Mouse (Mus musculus): ENCODE results near the gene Ppp2r3a.

Gene Ppp2r3a

DNA sequence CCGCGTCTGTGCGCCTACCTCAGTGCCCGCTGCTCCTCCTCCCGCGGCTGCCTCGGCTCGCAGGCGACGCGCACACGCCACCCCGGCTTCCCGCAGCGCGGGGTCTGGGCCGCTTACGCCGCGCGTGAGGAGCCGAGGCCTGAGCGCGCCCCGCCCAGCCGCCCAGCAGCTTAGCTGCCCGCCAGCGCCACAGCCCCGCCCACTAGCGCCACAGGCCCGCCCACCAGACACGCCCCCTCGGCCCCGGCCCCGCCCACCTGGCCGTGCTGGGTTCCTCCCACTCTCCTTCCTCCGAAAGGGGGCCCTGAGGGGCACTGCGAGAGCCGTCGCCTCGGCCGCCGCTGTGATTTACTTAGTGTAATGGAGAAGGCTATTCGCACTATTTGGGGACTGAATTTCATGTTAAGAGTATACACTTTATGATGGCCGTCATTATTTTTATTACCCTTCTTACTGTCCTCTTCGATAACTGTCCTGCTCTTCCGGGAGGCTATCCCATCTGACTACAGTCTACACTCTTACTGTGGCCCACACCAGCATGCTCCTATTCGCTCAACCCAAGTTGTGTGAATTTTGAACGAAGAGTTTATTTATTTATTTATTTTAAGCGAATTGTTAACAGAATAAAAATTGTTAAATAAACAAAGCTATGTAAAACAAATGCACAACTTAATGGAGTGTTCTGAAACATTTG is at the start of gene Ppp2r3a:
Gene Ppp2r3a, minus strand, starts transcription at position 152 of the 694 bp plus-strand sequence.
- DNase-seq (ENCODE audit: low spot score), result peak; percentile 100

DNA sequence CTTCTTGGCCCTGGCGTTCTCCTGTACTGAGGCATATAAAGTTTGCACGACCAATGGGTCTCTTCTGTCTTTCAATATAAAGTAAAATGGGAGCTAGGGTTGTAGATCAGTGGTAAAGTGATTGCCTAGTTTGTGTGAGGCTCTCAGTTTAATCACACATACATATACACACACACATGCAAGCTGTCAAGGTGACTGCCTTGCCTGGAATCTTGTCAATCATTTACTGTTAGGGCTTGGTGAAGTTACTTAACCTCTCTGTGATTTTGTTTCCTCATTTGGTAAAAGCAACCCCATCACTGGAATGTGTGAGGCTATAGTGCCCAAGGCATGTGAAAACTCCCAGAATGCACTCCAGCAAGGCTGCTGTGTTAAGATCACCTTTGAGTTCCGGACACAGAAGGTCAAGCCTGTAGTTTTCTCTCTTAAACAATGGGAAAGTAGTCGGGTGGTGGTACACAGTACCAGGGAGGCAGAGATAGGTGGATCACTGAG is 48.9 kb upstream of the Ppp2r3a start:
- no peak for DNase-seq (ENCODE audit: low spot score)

DNA sequence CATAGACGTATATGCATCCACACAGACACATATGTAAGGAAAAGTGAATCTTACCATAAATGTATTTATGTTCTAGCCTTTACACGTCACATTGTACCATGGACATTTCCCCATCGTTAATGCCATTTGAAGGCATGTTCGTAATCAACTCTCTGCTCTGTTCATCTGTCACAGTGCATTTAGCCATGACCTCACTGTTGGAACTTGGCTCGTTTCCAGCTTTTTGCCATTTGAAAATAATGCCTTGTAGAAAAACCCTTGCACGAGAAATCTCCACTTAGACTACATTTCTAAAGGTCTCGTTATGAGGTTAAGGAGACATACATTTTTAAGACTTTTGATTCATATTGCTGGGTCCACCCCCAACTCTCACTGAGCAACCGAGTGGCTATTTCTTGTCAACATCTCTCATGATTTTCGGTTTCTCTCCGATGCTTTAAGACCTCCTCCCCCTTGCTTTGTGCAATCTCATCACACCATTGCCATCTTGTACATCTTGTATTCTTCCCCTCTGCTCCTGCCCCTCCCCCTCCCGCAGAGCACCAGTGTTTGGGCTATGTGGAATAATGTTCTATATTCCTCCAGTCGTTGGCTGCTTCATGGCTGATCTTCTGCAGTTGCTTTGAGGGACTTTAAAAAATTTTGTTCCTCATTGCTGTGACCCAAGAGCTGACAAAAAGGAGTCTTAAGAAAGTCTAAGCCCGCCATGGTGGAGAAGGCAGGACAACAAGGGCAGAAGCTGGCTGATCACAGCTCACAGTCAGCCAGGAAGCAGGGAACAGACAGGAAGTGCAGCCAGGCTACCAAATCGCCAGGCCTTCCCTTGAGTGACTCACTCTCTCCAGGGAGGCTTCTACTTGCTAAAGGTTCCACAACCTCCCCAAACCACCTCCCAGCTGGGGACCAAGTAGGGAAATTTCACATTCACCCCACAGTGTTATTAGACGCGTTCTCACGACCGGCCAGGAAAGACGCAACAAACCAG is 40.4 kb upstream of the Ppp2r3a start:
- no peak for DNase-seq (ENCODE audit: low spot score)

DNA sequence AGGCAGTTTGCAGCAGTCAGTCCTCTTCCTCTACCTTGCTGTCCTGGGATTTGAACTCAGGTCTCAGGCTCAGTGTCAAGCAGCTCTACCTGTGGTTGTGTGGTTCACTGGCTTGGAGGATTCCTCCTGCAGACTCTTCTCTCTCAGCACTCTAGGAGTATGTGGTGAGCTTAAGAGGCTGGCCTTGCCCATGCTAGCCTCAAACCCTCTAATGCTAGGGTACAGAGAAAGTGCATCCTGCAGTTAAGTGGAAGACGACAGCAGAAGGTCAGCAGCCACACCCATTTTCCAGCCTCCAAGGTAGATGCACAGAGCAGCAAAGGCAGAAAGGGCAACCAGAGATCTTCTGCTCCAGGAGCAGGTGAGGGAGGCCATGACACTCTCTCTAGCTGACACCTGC is 39.3 kb upstream of the Ppp2r3a start:
- DNase-seq (ENCODE audit: low spot score), result no peak

DNA sequence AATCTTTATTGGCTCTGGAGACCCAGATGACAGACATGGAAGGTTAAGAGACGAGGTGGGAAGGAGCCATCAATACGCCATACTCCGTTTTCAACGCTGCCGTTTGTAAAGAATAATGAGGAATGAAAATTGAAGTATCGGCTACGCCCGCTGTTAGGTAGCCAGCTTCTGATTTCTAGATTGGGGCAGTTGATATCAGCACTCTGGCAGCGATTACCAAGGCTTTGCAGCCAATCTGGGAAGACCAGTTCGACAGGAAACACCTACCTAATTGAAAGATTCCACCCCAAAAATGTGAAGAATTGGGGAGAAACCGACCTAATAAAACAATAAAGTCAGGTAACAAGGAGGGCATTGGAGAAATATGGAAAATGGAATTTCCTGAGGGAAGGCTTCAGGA is 38.2 kb upstream of the Ppp2r3a start:
- DNase-seq (ENCODE audit: low spot score), result no peak

DNA sequence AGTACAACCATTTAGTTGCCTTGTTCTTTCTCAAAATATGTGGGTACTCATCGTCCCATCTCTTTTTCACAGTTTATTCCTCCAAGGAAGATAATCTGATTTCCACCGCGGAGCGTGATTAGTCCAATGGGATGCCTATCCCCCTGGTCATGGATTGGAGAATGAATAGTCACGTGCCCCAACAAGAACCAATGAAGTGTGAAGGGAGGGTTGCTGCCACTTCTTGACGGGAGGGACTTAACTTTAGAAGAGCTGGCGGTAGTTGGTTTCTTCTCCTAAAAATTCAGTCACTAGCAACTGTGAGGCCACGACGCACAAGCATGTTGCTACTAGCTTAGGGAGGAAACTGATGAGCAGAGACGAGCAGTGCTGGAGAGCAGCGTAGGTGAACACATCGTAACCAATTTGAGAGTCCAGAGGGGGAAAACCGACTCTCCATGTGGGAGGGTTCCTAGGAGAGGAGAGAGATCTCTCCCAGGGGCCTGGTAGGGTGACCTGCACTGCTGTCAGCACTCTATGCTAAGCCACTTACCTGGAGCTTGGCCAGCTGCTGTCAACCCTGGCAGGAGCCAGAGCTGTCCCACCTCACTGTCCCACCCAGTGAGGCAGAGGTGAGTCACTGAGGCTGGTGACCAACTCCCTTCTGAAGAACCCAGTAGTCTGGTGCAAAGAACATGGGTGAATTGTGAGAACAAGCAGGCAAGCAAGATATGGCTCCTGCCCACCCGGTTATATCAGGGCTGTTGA is 37.5 kb upstream of the Ppp2r3a start:
- DNase-seq (ENCODE audit: low spot score), result no peak

DNA sequence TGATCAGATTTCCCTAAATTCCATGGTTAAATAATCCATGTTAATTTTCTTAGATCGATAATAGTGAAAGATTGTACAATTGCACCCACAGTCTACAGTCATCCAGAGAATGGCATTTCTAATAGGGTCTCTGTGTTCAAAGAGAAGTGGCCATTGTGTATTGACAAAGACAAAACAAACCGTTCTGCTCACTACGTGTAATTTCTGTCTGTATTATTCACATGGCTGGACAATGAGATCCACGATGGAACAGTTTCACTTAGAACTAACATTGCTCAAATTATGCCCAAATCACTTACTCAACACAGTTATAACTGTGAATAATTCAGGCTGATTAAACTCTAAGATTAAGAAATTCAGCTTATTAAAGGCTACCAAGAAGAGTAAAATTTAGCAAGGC is 35.2 kb upstream of the Ppp2r3a start:
- no peak for DNase-seq (ENCODE audit: low spot score)

DNA sequence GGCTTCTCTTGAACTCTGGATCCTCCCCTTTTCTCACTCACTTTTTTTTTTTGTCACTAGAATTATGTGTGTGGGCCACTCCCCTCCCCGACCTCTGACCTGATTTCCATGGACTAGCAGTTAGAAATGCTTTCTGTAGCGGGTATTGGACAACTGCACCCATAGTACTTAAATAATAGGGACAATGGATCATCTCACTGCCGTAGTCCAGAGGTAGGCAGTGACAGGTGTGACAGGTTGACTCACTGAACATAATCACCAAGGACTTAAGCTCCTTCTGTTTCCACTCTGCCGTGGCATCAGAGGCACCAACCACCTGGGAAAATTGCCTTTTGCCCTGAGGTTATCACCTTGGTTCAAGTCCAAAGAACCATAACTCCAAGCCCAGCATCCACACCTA is 32.5 kb upstream of the Ppp2r3a start:
- DNase-seq (ENCODE audit: low spot score), result no peak

DNA sequence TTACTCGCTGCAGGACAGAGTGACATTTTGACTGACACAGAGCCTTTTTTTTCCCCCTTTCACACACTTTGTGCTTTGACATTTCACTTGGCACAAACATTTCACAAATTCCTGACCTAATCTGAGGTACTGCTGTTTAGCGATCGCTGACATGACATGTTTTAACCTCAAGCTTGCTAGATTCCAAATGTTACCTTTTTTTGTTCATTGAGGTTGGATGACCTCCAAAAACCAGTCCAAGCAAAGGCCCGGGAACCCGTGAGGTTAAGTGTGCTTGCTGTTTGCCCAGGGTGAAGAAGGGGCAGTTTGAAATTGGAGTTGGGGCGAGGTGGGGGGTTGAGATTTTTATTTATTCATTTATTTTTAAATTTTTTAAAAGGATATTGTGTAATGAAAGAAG is 31.1 kb upstream of the Ppp2r3a start:
- no peak for DNase-seq (ENCODE audit: low spot score)

DNA sequence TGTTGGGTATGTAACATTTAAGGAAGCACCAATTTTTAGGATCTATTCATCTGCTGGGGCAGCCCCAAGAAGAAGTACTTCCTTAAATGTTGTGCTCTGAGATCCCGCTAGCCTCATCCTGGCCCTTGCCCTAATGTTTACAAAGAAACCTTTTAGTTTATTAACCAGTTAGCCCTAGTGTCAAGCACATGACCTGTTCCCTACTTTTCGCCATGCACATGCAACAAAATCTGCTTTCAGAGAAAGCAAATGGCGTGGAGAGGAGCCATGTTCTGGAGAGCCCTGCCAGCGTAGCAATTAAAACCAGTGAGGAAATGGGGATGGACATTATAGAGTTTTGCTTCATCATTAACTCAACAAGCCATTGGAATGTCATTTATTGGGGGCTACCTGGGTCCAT is 30.3 kb upstream of the Ppp2r3a start:
- no peak for DNase-seq (ENCODE audit: low spot score)

DNA sequence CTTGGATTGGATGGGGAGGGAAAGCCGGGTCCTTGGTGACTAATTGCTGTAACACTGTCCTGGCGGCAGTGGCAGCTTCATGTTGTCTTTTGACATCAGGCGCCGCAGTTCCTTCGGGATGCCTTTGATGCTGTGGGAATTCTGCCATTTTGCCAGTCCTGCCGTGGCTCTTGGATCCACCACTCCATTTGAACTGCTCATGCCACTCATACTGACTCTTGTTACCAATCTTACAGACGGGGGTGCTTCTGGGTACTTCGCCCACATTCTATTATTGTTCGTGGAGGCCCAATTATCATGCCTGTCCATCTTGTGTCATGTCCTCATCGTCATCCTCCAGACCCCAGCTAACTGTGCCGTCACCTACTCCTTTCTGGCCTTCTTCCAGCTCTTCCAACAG is 29.7 kb upstream of the Ppp2r3a start:
- no peak for DNase-seq (ENCODE audit: low spot score)

DNA sequence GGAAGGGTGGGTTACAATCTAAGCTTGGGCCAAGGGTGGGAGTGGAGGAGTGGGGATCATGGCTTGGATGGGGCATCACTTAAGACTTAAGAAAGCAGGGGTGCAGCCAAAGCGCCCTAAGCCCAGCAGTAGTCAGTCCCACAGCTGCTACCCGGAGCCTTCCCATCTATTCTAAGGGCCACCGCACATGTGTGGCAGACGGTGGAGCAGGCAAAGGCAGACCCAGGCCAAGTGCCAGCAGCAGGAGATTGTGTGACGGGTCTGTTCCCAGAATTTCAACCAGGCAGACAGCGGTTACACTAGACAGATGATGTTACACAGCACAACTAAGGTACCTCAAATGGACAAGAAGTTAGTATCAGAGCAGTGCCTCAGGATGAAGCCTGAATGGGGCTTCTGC is 29.3 kb upstream of the Ppp2r3a start:
- DNase-seq (ENCODE audit: low spot score), result no peak

DNA sequence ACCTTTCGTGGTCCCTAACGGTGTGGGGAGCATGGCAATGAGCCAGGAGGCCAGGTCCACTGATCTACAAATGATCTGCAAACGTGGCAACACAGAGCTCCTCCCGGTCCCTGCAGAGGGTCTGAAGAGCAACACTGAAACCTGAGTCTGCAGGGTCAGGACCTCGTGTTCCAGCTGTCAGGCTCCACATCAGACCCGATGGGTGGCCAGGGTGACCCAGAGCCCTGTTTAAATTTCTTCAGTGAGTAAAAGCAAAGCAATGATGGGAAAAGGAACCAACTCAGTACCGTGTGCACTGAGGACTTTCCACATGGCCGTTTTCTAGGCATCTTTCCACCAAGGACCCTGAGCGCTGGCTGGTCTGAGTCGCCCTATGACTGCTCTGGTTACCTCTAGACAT is 28.6 kb upstream of the Ppp2r3a start:
- DNase-seq (ENCODE audit: low spot score), result no peak

DNA sequence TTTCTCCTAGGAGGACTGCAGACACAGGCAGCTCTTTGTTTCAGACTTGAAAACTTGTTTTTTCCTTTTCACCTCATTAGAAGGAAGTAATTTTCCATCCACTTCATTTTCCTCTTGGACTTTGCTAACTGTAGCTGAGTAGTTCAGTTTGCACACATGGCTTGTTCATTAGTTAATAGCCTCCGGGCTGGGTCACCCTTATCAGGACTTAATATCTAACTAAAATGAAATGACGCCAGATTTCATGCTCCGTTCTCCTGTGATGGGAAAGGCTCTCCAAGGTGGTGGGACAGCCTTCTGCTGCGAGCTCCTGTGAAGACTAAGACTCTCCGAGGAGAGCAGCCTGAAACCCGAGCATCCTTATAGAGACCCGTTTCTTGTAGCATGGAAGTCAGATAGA is 21.1 kb upstream of the Ppp2r3a start:
- DNase-seq (ENCODE audit: low spot score), result no peak

DNA sequence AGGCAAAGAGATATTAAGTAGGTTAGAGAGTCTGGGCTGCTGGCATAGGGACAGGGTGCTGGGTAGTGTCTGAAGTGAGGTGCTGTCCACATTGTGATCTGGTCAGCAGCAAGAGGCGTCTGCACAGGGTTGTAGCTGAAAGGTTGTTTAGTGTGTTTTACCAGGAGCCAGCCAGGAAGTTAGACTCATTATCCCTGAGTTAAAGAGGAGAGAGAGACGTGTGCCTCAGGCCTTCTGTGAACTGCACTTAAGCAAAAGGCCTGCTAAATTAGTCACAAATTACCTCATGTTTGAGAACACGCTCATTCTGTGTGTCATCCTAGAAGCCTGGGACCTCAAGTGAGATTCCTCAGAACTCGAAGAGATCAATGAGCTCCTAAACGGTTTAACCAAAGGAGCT is 18.4 kb upstream of the Ppp2r3a start:
- no peak for DNase-seq (ENCODE audit: low spot score)

DNA sequence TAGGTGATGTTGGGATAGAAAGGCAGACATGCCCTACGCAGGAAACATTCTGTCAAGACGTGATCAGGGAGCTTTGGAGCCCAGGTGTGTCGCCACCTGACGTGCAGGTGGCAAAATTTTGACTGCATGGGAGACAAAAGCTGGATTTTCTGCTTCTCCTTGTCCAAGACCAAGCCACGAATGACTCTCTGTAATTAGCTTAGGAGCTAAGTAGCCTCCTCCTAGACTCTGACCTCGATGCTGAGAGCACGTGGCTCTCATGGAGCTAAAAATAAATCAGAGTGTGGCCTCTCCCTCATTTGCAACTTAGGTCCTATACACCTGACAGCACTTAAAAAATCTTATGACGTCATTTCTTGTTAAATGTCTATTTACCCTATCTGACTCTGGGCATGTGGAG is 14.4 kb upstream of the Ppp2r3a start:
- no peak for DNase-seq (ENCODE audit: low spot score)

DNA sequence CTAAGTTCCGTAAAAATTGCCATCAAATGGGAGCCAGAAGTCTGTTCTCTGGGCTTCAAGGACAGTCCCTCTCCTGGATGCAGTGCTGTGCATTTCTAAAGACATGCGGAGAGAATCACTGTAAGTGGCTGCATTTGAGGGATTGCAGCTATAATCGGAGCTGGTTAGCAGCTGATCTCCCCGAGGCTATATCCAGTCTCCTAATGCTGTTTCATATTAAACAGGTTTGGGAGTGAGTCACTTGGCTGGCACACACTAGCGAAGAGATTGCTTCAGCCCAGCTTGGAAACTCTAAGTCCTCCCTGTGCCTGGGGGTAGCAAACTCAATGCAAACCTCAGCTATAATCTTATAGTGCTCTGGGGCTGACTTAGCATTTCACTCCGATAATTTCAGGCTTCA is 14.0 kb upstream of the Ppp2r3a start:
- no peak for DNase-seq (ENCODE audit: low spot score)

DNA sequence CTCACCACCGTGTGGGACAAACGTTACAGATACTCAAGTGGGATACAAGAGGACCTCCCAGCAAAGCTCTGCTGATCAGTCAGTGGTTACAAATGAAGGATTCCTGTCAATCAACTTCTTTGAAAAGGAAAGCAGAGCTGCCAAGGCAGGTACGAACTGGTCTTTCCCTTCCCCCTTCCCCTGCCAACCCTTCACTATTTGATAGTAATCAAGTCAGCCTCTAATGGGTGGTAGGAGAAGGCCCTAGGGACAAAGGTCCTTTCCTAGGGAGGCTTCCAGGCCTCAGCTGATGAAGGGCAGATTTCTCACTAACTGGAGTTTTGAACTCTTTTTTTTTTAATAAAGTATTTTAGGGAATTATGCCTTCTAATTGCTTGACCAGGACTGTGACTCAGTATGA is 11.2 kb upstream of the Ppp2r3a start:
- no peak for DNase-seq (ENCODE audit: low spot score)

DNA sequence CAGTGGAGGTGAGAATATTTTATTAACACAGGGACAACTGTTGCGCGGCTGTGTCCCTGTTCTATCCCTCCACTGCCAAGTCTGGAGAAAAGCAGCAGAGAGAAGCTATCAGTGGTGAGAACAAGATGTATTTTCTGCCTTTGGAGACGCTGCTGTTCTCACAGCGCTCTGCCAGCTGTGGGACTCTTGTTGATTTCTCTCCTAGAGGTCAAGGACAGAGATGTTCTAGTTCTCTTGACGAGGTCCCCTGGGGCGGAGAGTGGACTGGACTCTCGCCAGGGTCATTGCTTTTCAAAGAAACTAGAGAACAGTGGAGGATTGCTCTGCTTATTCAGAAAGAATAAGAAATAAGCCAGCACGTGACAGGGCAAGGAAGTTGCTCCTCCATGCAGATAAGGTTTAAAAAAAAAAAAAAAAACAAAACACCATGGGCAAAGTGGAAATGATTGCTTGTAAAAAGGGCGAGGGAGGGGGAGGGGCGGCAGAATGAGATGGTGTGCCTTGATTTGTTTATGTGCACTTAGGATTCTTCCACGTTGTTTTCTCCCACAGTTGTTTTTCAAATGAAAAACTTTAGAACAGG is 10.5 kb upstream of the Ppp2r3a start:
- peak; percentile 52 for DNase-seq (ENCODE audit: low spot score)

DNA sequence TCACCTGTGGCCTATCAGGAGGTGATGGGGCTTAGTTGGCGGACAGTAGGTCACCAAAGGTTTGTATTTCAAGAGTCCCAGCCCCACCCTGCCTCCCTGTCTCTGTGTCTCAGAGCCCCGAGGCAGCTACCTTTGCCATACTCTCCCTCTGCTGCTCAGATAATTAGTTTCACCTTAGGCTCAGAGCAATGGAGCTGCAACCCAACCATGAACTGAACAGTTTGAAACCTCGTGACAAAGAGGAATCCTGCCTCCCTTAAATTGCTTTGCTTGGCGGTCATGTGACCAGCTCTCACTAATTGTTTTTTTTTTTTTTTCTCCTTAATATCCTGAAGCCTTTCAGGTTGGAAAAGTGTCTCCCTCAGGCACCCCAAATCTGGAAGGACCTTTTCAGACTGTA is 9.8 kb upstream of the Ppp2r3a start:
- no peak for DNase-seq (ENCODE audit: low spot score)

DNA sequence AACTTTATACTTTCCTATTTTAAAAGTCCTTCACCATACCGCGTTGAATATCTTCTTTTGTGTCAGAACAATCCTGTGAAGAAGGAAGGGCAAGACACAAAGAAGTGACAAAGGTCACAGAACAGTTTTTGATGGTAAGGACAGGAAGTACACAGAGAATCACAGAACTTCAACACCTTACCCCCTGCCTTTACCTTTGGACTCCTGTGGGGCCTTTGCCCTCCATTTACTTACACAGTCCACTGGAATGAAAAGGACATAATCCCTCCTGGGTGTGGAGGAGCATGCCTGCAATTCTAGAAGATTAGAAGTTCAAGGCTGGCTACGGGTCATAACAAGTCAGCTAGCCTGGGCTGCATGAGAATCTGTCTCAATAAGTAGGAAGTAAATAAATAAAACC is 1.5 kb upstream of the Ppp2r3a start:
- no peak for DNase-seq (ENCODE audit: low spot score)

DNA sequence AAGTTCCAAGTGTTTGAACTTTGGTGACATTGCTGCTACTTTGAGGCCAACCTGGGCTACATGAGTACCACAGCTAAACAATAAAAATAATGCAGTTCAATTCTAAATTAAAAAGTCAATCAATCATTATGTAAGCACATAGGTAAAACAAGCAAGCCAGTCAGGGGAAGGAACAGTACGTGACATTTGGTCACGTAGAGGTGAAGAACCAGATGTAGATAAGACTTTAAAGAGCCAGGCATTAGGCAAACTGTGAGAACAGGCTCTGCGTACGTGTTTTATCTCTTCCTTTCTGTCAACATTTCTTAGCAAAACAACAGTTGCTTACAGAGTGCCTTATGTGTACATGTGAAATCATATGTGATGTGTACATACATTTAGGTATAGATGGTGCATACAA is 946 bp upstream of the Ppp2r3a start:
- no peak for DNase-seq (ENCODE audit: low spot score)
